Mouse (Mus musculus): ENCODE measurements around the gene Kidins220. TPM values are rescaled to one million over a fixed set of nuclear protein-coding genes. Genes with fewer than 3 reads are reported as not detected.

Gene Kidins220
- total RNA-seq, 2 experiments from 2014 or later, result 301 to 346 TPM

GRCm38 (mm10) chr12:25103911-25104310, 129.2 kb downstream of the Kidins220 start:
- TF ChIP-seq CTCF (IDR thresholded peaks at IDR 0.05), result no peak
- no peak for DNase-seq (ENCODE audit: extremely low spot score in 1 of 2, low spot score in 2 of 2)
- intact Hi-C loops (cut with DNase I), result no loop called here
- H3K27ac ChIP-seq, result peak overlapping the region; percentile 44; the same call in 1 of the 2 replicates
- H3K4me3 ChIP-seq, result no peak overlapping the region

DNA sequence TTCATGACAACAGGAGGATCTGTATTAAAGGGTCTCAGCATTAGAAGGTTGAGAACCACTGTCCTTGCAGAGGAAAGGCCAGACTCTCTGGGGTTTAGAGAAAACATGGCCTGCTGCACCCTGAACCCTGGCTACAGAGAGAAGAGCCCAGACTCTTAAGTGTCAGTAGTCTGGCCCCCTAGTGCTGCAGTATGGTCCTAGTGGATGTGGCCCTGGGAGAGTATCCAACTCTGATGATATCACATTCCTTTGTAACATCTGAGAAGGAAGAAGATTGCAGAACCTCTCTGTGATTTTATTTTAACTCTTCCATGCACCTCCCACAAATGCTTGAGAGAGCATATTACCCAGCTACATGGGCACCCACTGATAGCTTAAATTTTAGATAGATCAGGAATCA, 129.8 kb downstream of the Kidins220 start:
- no peak for TF ChIP-seq CTCF (IDR thresholded peaks at IDR 0.05)
- Histone ChIP-seq H3K4me3 (no peak overlapping the region), H3K27ac (no peak overlapping the region)
- intact Hi-C loops (cut with DNase I), result no loop called here
- no peak for DNase-seq (ENCODE audit: extremely low spot score in 1 of 2, low spot score in 2 of 2)

GRCm38 (mm10) chr12:25108865-25109264, 134.1 kb downstream of the Kidins220 start:
- Histone ChIP-seq H3K4me3 (no peak overlapping the region), H3K27ac (no peak overlapping the region)
- TF ChIP-seq CTCF (IDR thresholded peaks at IDR 0.05), result no peak
- DNase-seq (ENCODE audit: extremely low spot score in 1 of 2, low spot score in 2 of 2), result no peak
- intact Hi-C loops (cut with DNase I), result no loop called here

DNA sequence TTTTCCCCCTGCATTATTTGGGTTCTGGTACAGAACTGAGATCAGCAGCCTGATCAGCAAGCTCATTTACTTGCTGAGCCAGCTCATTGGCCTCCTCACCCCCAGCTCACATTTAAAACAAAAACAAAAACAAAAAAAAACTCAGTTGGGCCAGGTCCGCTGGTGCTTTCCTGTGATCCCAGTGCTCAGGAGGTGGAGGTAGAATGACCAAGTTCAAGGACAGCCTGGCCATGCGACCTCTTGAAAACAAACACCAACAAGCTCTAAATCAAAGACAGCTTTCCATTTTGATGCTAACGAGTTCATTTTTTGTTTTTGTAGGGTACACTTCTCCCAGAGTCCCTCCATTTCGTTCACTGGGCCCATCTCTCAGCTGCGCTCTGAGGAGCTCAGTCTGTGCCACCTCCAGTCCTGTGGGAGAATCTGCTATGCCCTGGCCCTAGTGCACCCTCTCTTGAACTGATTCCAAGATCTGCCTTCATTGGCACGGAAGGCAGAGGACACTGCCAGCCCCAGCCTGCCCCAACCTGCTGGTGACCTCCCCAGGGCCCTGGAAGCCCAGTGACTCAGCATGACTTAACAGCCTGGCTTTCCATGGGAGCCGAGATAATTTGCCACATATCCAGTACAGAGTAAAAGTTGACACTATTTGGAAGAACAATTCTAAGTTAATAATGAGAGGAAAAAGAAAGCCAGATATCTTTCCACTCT, 135.4 kb downstream of the Kidins220 start:
- Histone ChIP-seq H3K4me3 (no peak overlapping the region), H3K27ac (no peak overlapping the region)
- intact Hi-C loops (cut with DNase I), result no loop called here
- TF ChIP-seq CTCF (IDR thresholded peaks at IDR 0.05), result no peak
- no peak for DNase-seq (ENCODE audit: extremely low spot score in 1 of 2, low spot score in 2 of 2)

- intact Hi-C loops (cut with DNase I), result no loop called here
- no peak overlapping the region for H3K4me3 ChIP-seq
- no peak overlapping the region for H3K27ac ChIP-seq
- TF ChIP-seq CTCF (IDR thresholded peaks at IDR 0.05), result no peak
- no peak for DNase-seq (ENCODE audit: extremely low spot score in 1 of 2, low spot score in 2 of 2)
These were observed 136.0 kb downstream of the Kidins220 start for GRCm38 (mm10) chr12:25110682-25111078.

Other genes starting within 250 kb of the Kidins220 start
- gene Mboat2, start 144.0 kb upstream of the Kidins220 start, total RNA-seq (2021), result 10 to 100 TPM; 78.7 to 85.3 TPM
- gene Id2, start 122.2 kb downstream of the Kidins220 start, total RNA-seq (2021), result 100 to 1,000 TPM; 140 to 167 TPM

Measured in left cerebral cortex, adult 2 months (tissue).